Mouse (Mus musculus) testis, adult 2 months (tissue): ENCODE results near the gene Kcnc4.

Experiments
- CTCF ChIP-seq: fragments of 200-500 bp; IDR thresholded peaks from 2 replicates; pipeline ENCODE4 v1.5.1; 2012; ENCODE audit warnings: low read depth, mild to moderate bottlenecking, inconsistent platforms, low read length, moderate library complexity; ENCODE audit not compliant: control insufficient read depth, insufficient read depth, insufficient replicate concordance
- POLR2A ChIP-seq: fragments of 200-500 bp; IDR thresholded peaks from 2 replicates; pipeline ENCODE4 v1.6.1; 2012; ENCODE audit warnings: low read depth, mild to moderate bottlenecking, inconsistent platforms, low read length, moderate library complexity; ENCODE audit not compliant: control insufficient read depth

- no peak for TF ChIP-seq CTCF
- TF ChIP-seq POLR2A = no peak
Observed at GRCm38 (mm10) chr3:107468106-107468505, 8.8 kb upstream of the Kcnc4 start.
